Comparison of ENCODE assay signal across 8 mouse cellular contexts in genomic region chr7:38131186-38131585, GRCm38 (mm10). TPM values are rescaled to one million over a fixed set of nuclear protein-coding genes. Genes with fewer than 3 reads are reported as not detected.
DNase-seq lines count a peak whose midpoint lies in the region; ATAC-seq and TF ChIP-seq lines count a peak whose summit lies in the region.

No protein-coding gene starts in this region.

- CTCF ChIA-PET in Patski (lab: Charles Lee): interaction anchor here (1.2 to 1.5 kb wide), 3 partner anchors 10 to 70 kb away, joined by 4 to 10 read pairs (median 4); no protein-coding TSS in a partner anchor

- no peak overlapping the region for H3K27ac ChIP-seq in kidney, postnatal 0 days
- no peak overlapping the region for H3K27ac ChIP-seq in stomach, postnatal 0 days (replicated peaks)

- H3K9me3 ChIP-seq in kidney, postnatal 0 days (replicated peaks; ENCODE audit: low read length): no peaks in the 10 kb centered on the region
- no peaks in the 10 kb centered on the region for H3K9me3 ChIP-seq in stomach, postnatal 0 days (ENCODE audit: control insufficient read depth, low read length)

- H3K4me1 ChIP-seq in kidney, postnatal 0 days (replicated peaks; ENCODE audit: insufficient read depth, low read length): no peaks in the 10 kb centered on the region
- no peaks in the 10 kb centered on the region for H3K4me1 ChIP-seq in stomach, postnatal 0 days (replicated peaks; ENCODE audit: control insufficient read depth, insufficient read depth)

- H3K27me3 ChIP-seq in Patski: no peaks in the 10 kb centered on the region
- H3K27me3 ChIP-seq in kidney, postnatal 0 days (ENCODE audit: insufficient read depth, low read length): no peaks in the 10 kb centered on the region
- H3K27me3 ChIP-seq in stomach, postnatal 0 days (ENCODE audit: control insufficient read depth, insufficient read depth, low read length): no peaks in the 10 kb centered on the region

- POLR2A ChIA-PET in Patski (lab: Charles Lee): no interaction called here

- no peak overlapping the region for H3K9ac ChIP-seq in kidney, postnatal 0 days (ENCODE audit: low read depth, low read length)
- H3K9ac ChIP-seq in stomach, postnatal 0 days (ENCODE audit: low read length): no peak overlapping the region

- no peak overlapping the region for H3K4me2 ChIP-seq in kidney, postnatal 0 days (ENCODE audit: low read length)
- H3K4me2 ChIP-seq in stomach, postnatal 0 days (replicated peaks; ENCODE audit: low read depth): no peak overlapping the region

- H3K4me3 ChIP-seq in kidney, postnatal 0 days (replicated peaks; ENCODE audit: low read depth, low read length): no peak overlapping the region
- no peak overlapping the region for H3K4me3 ChIP-seq in stomach, postnatal 0 days (ENCODE audit: low read depth, low read length)

- H3K36me3 ChIP-seq in kidney, postnatal 0 days (ENCODE audit: insufficient read depth, low read length): no peaks in the 10 kb centered on the region
- H3K36me3 ChIP-seq in stomach, postnatal 0 days (ENCODE audit: control insufficient read depth, insufficient read depth, low read length): no peaks in the 10 kb centered on the region

- peak; percentile 44; the same call in 1 of the 2 replicates for ATAC-seq in frontal cortex, adult (ENCODE audit: low TSS enrichment)
- ATAC-seq in Patski: no peak
- peak; percentile 75 for ATAC-seq in erythroid progenitor cell, adult 5-6 weeks (replicated peaks; ENCODE audit: low FRiP score, poor library complexity, severe bottlenecking)
- ATAC-seq in kidney, postnatal 0 days (replicated peaks; ENCODE audit: low FRiP score, low read depth): no peak
- peak; percentile 69 for ATAC-seq in megakaryocyte-erythroid progenitor cell, adult 5-6 weeks (replicated peaks; ENCODE audit: low FRiP score, low TSS enrichment, poor library complexity, severe bottlenecking)
- no peak for ATAC-seq in stomach, postnatal 0 days (ENCODE audit: low FRiP score, low TSS enrichment)

- 31% methylated on average over 5 of the region's 5 CpGs for WGBS in kidney, postnatal 0 days
- WGBS in stomach, postnatal 0 days: 28% methylated on average over 5 of the region's 5 CpGs

- in situ Hi-C loops in Patski (cut with MboI; ENCODE audit: low pct_unique_long_range_greater_than_20kb): loop anchor here (10.0 kb wide), 1 partner anchor 766 kb away; no protein-coding TSS in a partner anchor

- no peak for TF ChIP-seq EP300 in stomach, postnatal 0 days (optimal IDR thresholded peaks at IDR 0.05)

- no peak for DNase-seq in frontal cortex, postnatal 25 days (ENCODE audit: low spot score in 2 of 2)
- DNase-seq in 3T3-L1 (ENCODE audit: low read depth, low spot score): peak; percentile 46
- no peak for DNase-seq in Patski (ENCODE audit: low read depth, low spot score)
- DNase-seq in kidney, postnatal 0 days (ENCODE audit: low spot score): peak; percentile 84
- peak; percentile 33 for DNase-seq in stomach, postnatal 0 days (ENCODE audit: low spot score)

- TF ChIP-seq CTCF in Patski (IDR thresholded peaks at IDR 0.05): peak; percentile 76
- TF ChIP-seq CTCF in kidney, postnatal 0 days (IDR thresholded peaks at IDR 0.05; ENCODE audit: low read depth): peak; percentile 73
- peak; percentile 83 for TF ChIP-seq CTCF in stomach, postnatal 0 days (IDR thresholded peaks at IDR 0.05; ENCODE audit: low read depth)

RNA-seq across cellular contexts. Expression of gene Ccne1, which starts 23.9 kb away (rescaled TPM):
- 17.9 TPM for polyA plus RNA-seq in Patski (2021)
- 131 and 148 TPM in 2 replicates for total RNA-seq in erythroid progenitor cell, adult 5-6 weeks (2015; ENCODE audit: low replicate concordance)
- total RNA-seq in erythroid progenitor cell, adult 5-6 weeks (2017; ENCODE audit: low replicate concordance): 180 and 187 TPM in 2 replicates
- 20.2 and 24.2 TPM in 2 replicates for polyA plus RNA-seq in kidney, postnatal 0 days (2015; fragmentation: Nextera tagmentation; extraction: Ambion mirVana)
- 111 and 130 TPM in 2 replicates for total RNA-seq in megakaryocyte-erythroid progenitor cell, adult 5-6 weeks (2014; fragmentation: Nextera tagmentation)
- 99.0 and 164 TPM in 2 replicates for total RNA-seq in megakaryocyte-erythroid progenitor cell, adult 5-6 weeks (2017)
- 14.2 and 15.3 TPM in 2 replicates for polyA plus RNA-seq in stomach, postnatal 0 days (2015; fragmentation: Nextera tagmentation; extraction: Ambion mirVana)

RNA-seq across cellular contexts. Expression of gene 1600014C10Rik, which starts 51.8 kb away (rescaled TPM):
- polyA plus RNA-seq in Patski (2021): 25.0 TPM
- 2.9 and 3.2 TPM in 2 replicates for total RNA-seq in erythroid progenitor cell, adult 5-6 weeks (2015; ENCODE audit: low replicate concordance)
- 3.3 and 3.6 TPM in 2 replicates for total RNA-seq in erythroid progenitor cell, adult 5-6 weeks (2017; ENCODE audit: low replicate concordance)
- polyA plus RNA-seq in kidney, postnatal 0 days (2015; fragmentation: Nextera tagmentation; extraction: Ambion mirVana): 18.5 and 20.9 TPM in 2 replicates
- total RNA-seq in megakaryocyte-erythroid progenitor cell, adult 5-6 weeks (2014; fragmentation: Nextera tagmentation): 8.6 and 9.2 TPM in 2 replicates
- 4.9 and 9.2 TPM in 2 replicates for total RNA-seq in megakaryocyte-erythroid progenitor cell, adult 5-6 weeks (2017)
- polyA plus RNA-seq in stomach, postnatal 0 days (2015; fragmentation: Nextera tagmentation; extraction: Ambion mirVana): 9.6 and 10.3 TPM in 2 replicates

Comparison
In these comparisons a context has a peak if more than half of its experiments do, and no peak if none do; other contexts are left out.
1. ATAC-seq: peak in frontal cortex, adult (single experiment), erythroid progenitor cell, adult 5-6 weeks (single experiment) and megakaryocyte-erythroid progenitor cell, adult 5-6 weeks (single experiment); none in Patski (single experiment), kidney, postnatal 0 days (single experiment) and stomach, postnatal 0 days (single experiment).
2. DNase-seq: peak in 3T3-L1 (single experiment), kidney, postnatal 0 days (single experiment) and stomach, postnatal 0 days (single experiment); none in frontal cortex, postnatal 25 days (0 of 2) and Patski (single experiment).
3. Peak in every context shown above with its lines, with median percentiles within 50 percentile points of each other: CTCF ChIP-seq.